Mouse (Mus musculus): ENCODE measurements around the gene Gm2056.
"Not testable (repeated sequence)": the region's sequence is repeated elsewhere in the genome, so short reads cannot be mapped to it uniquely, and the experiment has no call there.

Gm2056 gene

DNA sequence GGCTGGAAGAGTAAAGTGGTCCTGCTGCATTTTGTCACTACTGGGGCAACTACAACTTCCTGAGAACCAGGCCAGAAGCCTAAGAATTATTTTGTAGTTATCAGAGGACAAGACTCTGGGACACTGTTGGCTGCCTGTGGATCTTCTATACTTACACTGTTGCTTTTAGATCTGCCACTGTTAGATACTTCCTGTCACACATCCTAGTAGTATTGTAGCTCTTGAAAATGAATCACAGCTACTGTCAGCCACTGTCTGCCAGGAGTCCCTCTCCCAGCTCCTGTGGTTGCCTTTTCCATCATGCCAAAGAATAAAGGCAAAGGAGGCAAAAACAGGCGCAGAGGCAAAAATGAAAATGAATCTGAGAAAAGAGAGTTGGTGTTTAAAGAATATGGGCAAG is at the start of gene Gm2056:
Gene Gm2056, plus strand, starts transcription at position 301 of the 400 bp plus-strand sequence.
- not testable (repeated sequence) for DNase-seq

DNA sequence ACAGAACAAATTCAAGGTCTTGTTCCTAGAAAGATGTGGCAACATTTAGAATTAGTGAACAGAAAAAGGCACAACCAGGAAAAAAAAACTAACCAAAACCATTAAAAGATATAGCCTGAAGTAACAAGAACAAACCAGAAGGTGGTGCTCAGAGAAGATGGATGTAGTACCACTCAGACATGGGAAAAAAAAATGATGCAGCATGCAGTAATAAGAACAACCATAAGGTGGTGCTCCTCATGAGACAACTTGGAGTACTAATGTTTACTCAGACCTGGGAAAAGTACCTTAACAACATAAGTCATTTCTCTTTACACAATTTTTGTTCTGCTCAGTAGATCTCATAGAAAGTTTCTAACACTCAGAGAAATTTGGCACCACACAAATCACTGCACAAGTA is 42.8 kb upstream of the Gm2056 start:
- DNase-seq = not testable (repeated sequence)

DNA sequence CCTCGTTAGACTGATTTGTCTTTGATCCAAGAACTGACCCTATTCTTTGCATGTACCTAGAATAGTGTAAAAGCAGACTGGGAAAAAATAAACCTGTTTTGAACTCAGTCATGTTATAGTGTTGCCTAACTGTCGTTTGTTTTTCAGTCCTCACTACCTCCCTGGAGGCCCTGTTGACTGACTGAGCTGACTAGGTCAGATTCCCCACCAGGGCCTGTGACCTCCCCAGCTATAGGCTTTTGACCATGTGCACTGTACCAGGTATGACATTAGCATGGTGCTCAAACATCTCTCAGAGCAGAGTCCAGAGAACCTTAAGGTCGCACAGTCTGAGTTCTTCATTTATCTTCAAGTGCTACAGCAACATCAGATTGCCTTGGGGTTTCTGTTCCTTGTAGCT is 22.7 kb upstream of the Gm2056 start:
- not testable (repeated sequence) for DNase-seq

DNA sequence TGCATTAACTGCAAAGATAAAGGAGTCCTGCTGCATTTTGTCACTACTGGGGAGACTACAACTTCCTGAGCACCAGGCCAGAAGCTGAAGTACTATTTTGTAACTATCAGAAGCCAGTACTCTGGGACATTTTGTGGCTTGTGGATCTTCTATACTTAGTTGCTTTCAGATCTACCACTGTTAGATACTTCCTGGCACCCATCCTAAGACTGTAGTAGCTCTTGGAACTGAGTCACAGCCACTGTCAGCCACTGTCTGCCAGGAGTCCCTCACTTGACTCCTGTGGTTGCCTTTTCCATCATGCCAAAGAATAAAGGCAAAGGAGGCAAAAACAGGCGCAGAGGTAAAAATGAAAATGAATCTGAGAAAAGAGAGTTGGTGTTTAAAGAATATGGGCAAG is 15.3 kb upstream of the Gm2056 start, which contains the start of gene Gm2075:
Gene Gm2075, plus strand, starts transcription at position 301 of the 400 bp plus-strand sequence.
- DNase-seq = not testable (repeated sequence)

DNA sequence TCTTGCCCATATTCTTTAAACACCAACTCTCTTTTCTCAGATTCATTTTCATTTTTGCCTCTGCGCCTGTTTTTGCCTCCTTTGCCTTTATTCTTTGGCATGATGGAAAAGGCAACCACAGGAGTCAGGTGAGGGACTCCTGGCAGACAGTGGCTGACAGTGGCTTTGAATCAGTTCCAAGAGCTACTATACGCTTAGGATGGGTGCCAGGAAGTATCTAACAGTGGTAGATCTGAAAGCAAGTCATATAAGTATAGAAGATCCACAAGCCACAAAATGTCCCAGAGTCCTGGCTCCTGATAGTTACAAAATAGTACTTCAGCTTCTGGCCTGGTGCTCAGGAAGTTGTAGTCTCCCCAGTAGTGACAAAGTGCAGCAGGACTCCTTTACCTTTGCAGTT is 8.1 kb upstream of the Gm2056 start, which contains the start of gene Gm6803:
Gene Gm6803, minus strand, starts transcription at position 101 of the 400 bp plus-strand sequence.
- DNase-seq = not testable (repeated sequence)

DNA sequence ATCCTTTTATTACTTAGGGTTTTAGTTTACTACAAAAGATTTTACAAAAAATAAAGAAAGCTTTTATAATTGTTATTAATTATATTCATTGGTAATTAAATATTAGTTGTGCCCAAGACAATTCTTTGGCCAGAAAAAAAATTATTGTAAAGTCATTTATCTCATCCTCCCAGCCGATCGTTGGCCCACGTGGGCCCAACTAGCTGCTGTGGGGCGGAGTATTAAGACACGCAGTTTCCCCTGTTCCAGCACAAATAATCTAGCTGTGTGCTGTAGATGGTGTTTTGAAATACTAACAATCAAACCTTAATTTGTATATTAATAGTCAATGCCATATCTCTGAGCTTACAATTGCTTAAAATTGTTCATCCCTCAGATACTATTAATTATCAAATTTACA is 5.4 kb downstream of the Gm2056 start:
- not testable (repeated sequence) for DNase-seq

DNA sequence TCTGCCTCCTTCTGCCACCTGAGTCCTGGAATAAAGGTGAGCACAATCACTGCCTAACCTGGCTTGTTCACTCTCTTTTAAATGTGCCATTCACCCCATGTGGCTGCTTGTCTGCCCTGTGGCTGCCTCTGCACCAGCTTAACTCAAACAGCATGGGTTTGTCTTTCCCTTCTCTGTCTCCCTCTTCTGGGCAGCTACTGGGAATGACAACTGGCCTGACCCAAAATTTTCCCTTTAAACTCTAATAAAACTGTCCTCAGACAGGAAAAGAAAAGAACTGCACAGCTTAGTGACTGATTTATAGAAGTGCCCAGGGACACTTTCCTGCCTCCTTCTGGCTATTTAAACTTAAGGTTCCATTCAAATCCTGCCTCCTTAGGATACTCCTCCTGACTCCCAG is 12.3 kb downstream of the Gm2056 start:
- not testable (repeated sequence) for DNase-seq

DNA sequence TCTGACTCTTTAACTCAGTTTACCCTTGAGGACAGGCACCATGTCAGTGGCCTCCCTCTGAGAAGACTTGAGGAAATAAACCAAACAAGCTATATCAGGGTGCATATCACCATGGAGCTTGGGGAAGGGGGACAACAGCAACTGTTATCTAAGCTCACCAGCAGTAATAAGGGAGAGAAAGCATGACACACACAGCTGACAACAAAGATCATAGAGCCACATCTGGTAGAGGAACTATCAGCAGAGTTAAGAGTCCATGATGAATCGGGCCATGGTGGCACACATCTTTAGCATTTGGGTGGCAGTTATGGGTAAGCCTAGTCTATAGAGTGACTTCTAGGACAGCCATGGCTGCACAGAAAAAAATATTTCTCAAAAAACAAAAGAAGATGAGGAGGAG is 12.9 kb downstream of the Gm2056 start:
- not testable (repeated sequence) for DNase-seq

DNA sequence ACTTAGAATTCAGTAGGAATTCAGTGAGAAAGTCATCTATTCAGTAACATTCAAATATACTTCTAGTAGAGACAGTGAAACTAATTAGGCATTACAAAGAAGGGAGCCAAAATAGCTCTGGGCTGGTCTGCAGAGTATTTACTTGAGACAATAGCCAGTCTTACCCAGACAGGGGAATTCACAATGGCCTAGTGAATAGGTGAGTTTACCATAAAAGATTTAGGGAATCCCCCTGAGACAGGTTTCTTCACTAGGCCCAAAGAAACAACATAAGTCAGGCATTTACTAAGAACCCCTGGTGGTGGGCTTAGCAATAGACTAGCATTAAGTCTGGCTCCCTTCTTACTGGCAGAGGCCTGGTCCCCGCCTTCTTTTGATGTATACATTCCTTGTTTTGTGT is 18.4 kb downstream of the Gm2056 start:
- DNase-seq = not testable (repeated sequence)
